24 mouse cellular contexts compared by ENCODE assay signal in genomic region chr11:5828509-5829191, GRCm38 (mm10). TPM values are rescaled to one million over a fixed set of nuclear protein-coding genes. Genes with fewer than 3 reads are reported as not detected.
DNase-seq lines count a peak whose midpoint lies in the region; ATAC-seq and TF ChIP-seq lines count a peak whose summit lies in the region.
"Had no signal": no experiment of that assay in that cellular context is flagged by ENCODE, and none has a peak within 500 bp of the region (broad histone marks: within the 10 kb centered on the region; RNA-seq: fewer than 3 reads in every experiment).

No protein-coding gene starts in this region.

- H3K9me3 ChIP-seq in heart, embryonic 12.5 days (replicated peaks) = no peaks in the 10 kb centered on the region
- no peaks in the 10 kb centered on the region for H3K9me3 ChIP-seq in kidney, embryonic 16.5 days (ENCODE audit: low read length)
- H3K9me3 ChIP-seq in E14TG2a.4 (ENCODE audit: low read length) = no peaks in the 10 kb centered on the region
- H3K9me3 ChIP-seq: embryonic facial prominence, embryonic 10.5 days; forebrain, embryonic 13.5 days; hindbrain, embryonic 10.5 days had no signal

- no peak for TF ChIP-seq POLR2A in kidney, adult 2 months (IDR thresholded peaks at IDR 0.05; ENCODE audit: low read depth, low read length)

- no peak for DNase-seq in heart, adult 9 months (ENCODE audit: low spot score in 2 of 2)
- DNase-seq in kidney, adult 2 months = no peak
- DNase-seq in left cerebral cortex, adult 18-20 months (ENCODE audit: low spot score in 2 of 2) = no peak
- DNase-seq in urinary bladder, adult 2 months (ENCODE audit: low spot score) = no peak
- DNase-seq: adrenal gland, postnatal 25 days; cerebellum, adult 18-20 months; cerebellum, adult 9-11 months; cerebellum, postnatal 36 days; forebrain, postnatal 0 days; gastrocnemius, postnatal 36 days; heart, adult 18-20 months; heart, postnatal 10 days; kidney, adult 8-10 months had no signal

- no peak overlapping the region for H3K4me2 ChIP-seq in heart, embryonic 12.5 days
- H3K4me2 ChIP-seq in kidney, embryonic 16.5 days (replicated peaks; ENCODE audit: low read depth, low read length) = no peak overlapping the region
- H3K4me2 ChIP-seq: forebrain, embryonic 13.5 days; hindbrain, embryonic 14.5 days had no signal

- H3K36me3 ChIP-seq in heart, embryonic 12.5 days = peaks cover 58% of the 10 kb centered on the region
- no peaks in the 10 kb centered on the region for H3K36me3 ChIP-seq in kidney, adult 2 months (ENCODE audit: control insufficient read depth, insufficient read depth, low read length)
- peaks cover 40% of the 10 kb centered on the region for H3K36me3 ChIP-seq in kidney, embryonic 16.5 days (ENCODE audit: insufficient read depth, low read length)
- H3K36me3 ChIP-seq in E14TG2a.4 (ENCODE audit: insufficient read depth, low read length) = peaks cover 62% of the 10 kb centered on the region

- TF ChIP-seq CTCF in kidney, adult 2 months (conservative IDR thresholded peaks at IDR 0.05; ENCODE audit: insufficient read depth, insufficient read length, low read depth, low read length) = 0 out of 2 replicates have a peak, but pooled peaks have one; percentile 2
- no peak for TF ChIP-seq CTCF in E14TG2a.4 (conservative IDR thresholded peaks at IDR 0.05; ENCODE audit: low read length)

- H3K4me1 ChIP-seq in heart, embryonic 12.5 days (replicated peaks) = peaks cover 10% of the 10 kb centered on the region
- no peaks in the 10 kb centered on the region for H3K4me1 ChIP-seq in kidney, adult 2 months (ENCODE audit: control insufficient read depth, insufficient read depth, low read length)
- H3K4me1 ChIP-seq in kidney, embryonic 16.5 days (ENCODE audit: insufficient read depth, low read length) = no peaks in the 10 kb centered on the region
- peaks cover 21% of the 10 kb centered on the region for H3K4me1 ChIP-seq in E14TG2a.4 (replicated peaks; ENCODE audit: low read depth, low read length)
- H3K4me1 ChIP-seq: forebrain, embryonic 13.5 days; hindbrain, embryonic 10.5 days had no signal

- H3K27me3 ChIP-seq in heart, embryonic 12.5 days (replicated peaks) = no peaks in the 10 kb centered on the region
- no peaks in the 10 kb centered on the region for H3K27me3 ChIP-seq in kidney, adult 2 months (replicated peaks; ENCODE audit: control insufficient read depth, insufficient read depth, low read length)
- H3K27me3 ChIP-seq in kidney, embryonic 16.5 days (ENCODE audit: insufficient read depth, low read length) = no peaks in the 10 kb centered on the region
- no peaks in the 10 kb centered on the region for H3K27me3 ChIP-seq in E14TG2a.4 (ENCODE audit: insufficient read depth, low read length)
- H3K27me3 ChIP-seq: forebrain, embryonic 13.5 days had no signal

- 82% methylated on average over 11 of the region's 11 CpGs for WGBS in heart, embryonic 12.5 days
- WGBS in kidney, adult 2 months = 88% methylated on average over 11 of the region's 11 CpGs
- 88% methylated on average over 11 of the region's 11 CpGs for WGBS in kidney, embryonic 16.5 days

- no peak overlapping the region for H3K4me3 ChIP-seq in heart, embryonic 12.5 days
- H3K4me3 ChIP-seq in kidney, adult 2 months (ENCODE audit: insufficient read depth, low read depth, low read length) = no peak overlapping the region
- no peak overlapping the region for H3K4me3 ChIP-seq in kidney, embryonic 16.5 days (ENCODE audit: low read length)
- peak overlapping the region; percentile 43 for H3K4me3 ChIP-seq in E14TG2a.4 (replicated peaks; ENCODE audit: low read length)
- H3K4me3 ChIP-seq: embryonic facial prominence, embryonic 10.5 days; forebrain, embryonic 13.5 days; hindbrain, embryonic 10.5 days had no signal

- peak; percentile 30; the same call in 1 of the 2 replicates for ATAC-seq in heart, embryonic 12.5 days (ENCODE audit: insufficient number of reproducible peaks, low FRiP score)
- ATAC-seq in kidney, embryonic 16.5 days (ENCODE audit: low FRiP score, low TSS enrichment) = no peak
- ATAC-seq in common myeloid progenitor, adult 5-6 weeks (replicated peaks; ENCODE audit: low read depth, poor library complexity, severe bottlenecking) = 0 out of 2 replicates have a peak, but pooled peaks have one; percentile 35
- ATAC-seq: activated CD4-positive, CD25-positive, alpha-beta regulatory T cell, adult 4 months; forebrain, embryonic 13.5 days; forebrain, postnatal 0 days; intestine, embryonic 16.5 days had no signal

- no peak overlapping the region for H3K9ac ChIP-seq in heart, embryonic 12.5 days
- no peak overlapping the region for H3K9ac ChIP-seq in kidney, embryonic 16.5 days (replicated peaks; ENCODE audit: low read length)
- H3K9ac ChIP-seq: forebrain, embryonic 13.5 days; forebrain, postnatal 0 days; hindbrain, embryonic 14.5 days had no signal

- H3K27ac ChIP-seq in heart, embryonic 12.5 days (ENCODE audit: poor library complexity, severe bottlenecking) = no peak overlapping the region
- no peak overlapping the region for H3K27ac ChIP-seq in kidney, adult 2 months (ENCODE audit: insufficient read depth, low read depth, low read length)
- H3K27ac ChIP-seq in kidney, embryonic 16.5 days (ENCODE audit: low read length) = no peak overlapping the region
- H3K27ac ChIP-seq: embryonic facial prominence, embryonic 10.5 days; forebrain, embryonic 13.5 days; hindbrain, embryonic 10.5 days; hindbrain, embryonic 14.5 days had no signal

RNA-seq across cellular contexts. Expression of gene Polm, which starts 9.2 kb away (rescaled TPM):
- polyA plus RNA-seq in heart, embryonic 12.5 days (2016; fragmentation: Nextera tagmentation; extraction: Ambion mirVana) = 8.4 and 9.0 TPM in 2 replicates
- polyA plus RNA-seq in kidney, adult 2 months (2012; rRNA removed) = 14.7 and 19.5 TPM in 2 replicates
- polyA plus RNA-seq in kidney, embryonic 16.5 days (2015; fragmentation: Nextera tagmentation; extraction: Ambion mirVana) = 9.8 and 11.4 TPM in 2 replicates
- total RNA-seq in common myeloid progenitor, adult 5-6 weeks (2017) = 0.97 and 2.6 TPM in 2 replicates
- 10 to 100 TPM in 1 of 2 experiments, 1 to 10 TPM in 1; 8.2 to 11.4 TPM for total RNA-seq in left cerebral cortex, adult 18-20 months (2021)
- 28.0 and 30.4 TPM in 2 replicates for polyA plus RNA-seq in urinary bladder, adult 2 months (2012; rRNA removed)

RNA-seq across cellular contexts. Expression of gene Pgam2, which starts 25.1 kb away (rescaled TPM):
- polyA plus RNA-seq in heart, embryonic 12.5 days (2016; fragmentation: Nextera tagmentation; extraction: Ambion mirVana) = 738 and 761 TPM in 2 replicates
- polyA plus RNA-seq in kidney, adult 2 months (2012; rRNA removed) = 113 and 157 TPM in 2 replicates
- 33.0 and 42.8 TPM in 2 replicates for polyA plus RNA-seq in kidney, embryonic 16.5 days (2015; fragmentation: Nextera tagmentation; extraction: Ambion mirVana)
- not detected in 2 replicates for total RNA-seq in common myeloid progenitor, adult 5-6 weeks (2017)
- total RNA-seq in left cerebral cortex, adult 18-20 months (2021) = 1 to 10 TPM; 6.2 to 7.1 TPM
- polyA plus RNA-seq in urinary bladder, adult 2 months (2012; rRNA removed) = 0.58 and 0.75 TPM in 2 replicates
- total RNA-seq: adrenal gland, postnatal 25 days had no signal

RNA-seq across cellular contexts. Expression of gene Aebp1, which starts 33.1 kb away (rescaled TPM):
- polyA plus RNA-seq in heart, embryonic 12.5 days (2016; fragmentation: Nextera tagmentation; extraction: Ambion mirVana) = 31.8 and 34.7 TPM in 2 replicates
- polyA plus RNA-seq in kidney, adult 2 months (2012; rRNA removed) = 91.4 and 96.7 TPM in 2 replicates
- polyA plus RNA-seq in kidney, embryonic 16.5 days (2015; fragmentation: Nextera tagmentation; extraction: Ambion mirVana) = 59.6 and 61.1 TPM in 2 replicates
- not detected in 2 replicates for total RNA-seq in common myeloid progenitor, adult 5-6 weeks (2017)
- 10 to 100 TPM; 21.4 to 23.5 TPM for total RNA-seq in left cerebral cortex, adult 18-20 months (2021)
- 110 and 160 TPM in 2 replicates for polyA plus RNA-seq in urinary bladder, adult 2 months (2012; rRNA removed)
- total RNA-seq: MEL had no signal

RNA-seq across cellular contexts. Expression of gene Dbnl, which starts 40.4 kb away (rescaled TPM):
- polyA plus RNA-seq in heart, embryonic 12.5 days (2016; fragmentation: Nextera tagmentation; extraction: Ambion mirVana) = 87.0 and 88.0 TPM in 2 replicates
- 49.6 and 52.5 TPM in 2 replicates for polyA plus RNA-seq in kidney, adult 2 months (2012; rRNA removed)
- 123 and 132 TPM in 2 replicates for polyA plus RNA-seq in kidney, embryonic 16.5 days (2015; fragmentation: Nextera tagmentation; extraction: Ambion mirVana)
- 72.8 and 77.1 TPM in 2 replicates for total RNA-seq in common myeloid progenitor, adult 5-6 weeks (2017)
- 10 to 100 TPM; 69.0 to 70.5 TPM for total RNA-seq in left cerebral cortex, adult 18-20 months (2021)
- 97.5 and 103 TPM in 2 replicates for polyA plus RNA-seq in urinary bladder, adult 2 months (2012; rRNA removed)

RNA-seq across cellular contexts. Expression of gene Pold2, which starts 49.4 kb away (rescaled TPM):
- 102 and 106 TPM in 2 replicates for polyA plus RNA-seq in heart, embryonic 12.5 days (2016; fragmentation: Nextera tagmentation; extraction: Ambion mirVana)
- 50.2 and 70.7 TPM in 2 replicates for polyA plus RNA-seq in kidney, adult 2 months (2012; rRNA removed)
- polyA plus RNA-seq in kidney, embryonic 16.5 days (2015; fragmentation: Nextera tagmentation; extraction: Ambion mirVana) = 152 and 155 TPM in 2 replicates
- 49.9 and 61.2 TPM in 2 replicates for total RNA-seq in common myeloid progenitor, adult 5-6 weeks (2017)
- 10 to 100 TPM; 27.1 to 29.0 TPM for total RNA-seq in left cerebral cortex, adult 18-20 months (2021)
- 36.4 and 43.2 TPM in 2 replicates for polyA plus RNA-seq in urinary bladder, adult 2 months (2012; rRNA removed)

Comparison
In these comparisons a context has a peak if more than half of its experiments do, and no peak if none do; other contexts are left out.
1. RNA of gene Pgam2, which starts 25.1 kb away (polyA plus RNA-seq): 738 to 761 TPM in heart, embryonic 12.5 days, 113 to 157 TPM in kidney, adult 2 months and 33.0 to 42.8 TPM in kidney, embryonic 16.5 days; 0.58 to 0.75 TPM in urinary bladder, adult 2 months; every median in the first group is over 10 times any median in the second.